Comparison of ENCODE assay signal across 10 mouse cellular contexts in the genomic region with DNA sequence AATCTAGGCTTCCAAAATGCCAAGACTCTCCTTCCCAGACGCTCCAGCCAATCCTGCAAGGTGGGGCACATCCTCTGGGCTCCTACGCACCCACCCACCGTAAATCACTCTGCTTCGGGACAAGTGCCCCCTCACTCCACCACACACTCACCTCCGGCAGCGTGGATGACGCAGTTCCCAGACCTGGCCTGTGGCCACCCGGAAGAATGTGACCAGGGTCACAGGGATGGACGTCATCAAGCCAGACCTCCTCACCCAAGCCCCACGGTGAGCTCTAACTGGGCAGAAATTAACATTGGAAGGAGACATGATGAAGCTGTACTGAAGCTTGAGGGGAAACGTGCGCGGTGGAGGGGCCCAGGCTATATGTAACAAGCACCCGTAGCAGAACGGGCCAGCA. TPM values are rescaled to one million over a fixed set of nuclear protein-coding genes. Genes with fewer than 3 reads are reported as not detected.
A peak's percentile ranks its signal among the peaks of the same experiment; 100 is the strongest.
DNase-seq lines count a peak whose midpoint lies in the region; ATAC-seq lines count a peak whose summit lies in the region.
"Had no signal": no experiment of that assay in that cellular context is flagged by ENCODE, and none has a peak within 500 bp of the region (broad histone marks: within the 10 kb centered on the region; RNA-seq: fewer than 3 reads in every experiment).

No protein-coding gene starts in this region.

- H3K9ac ChIP-seq in liver, embryonic 16.5 days (ENCODE audit: low read depth, low read length) = 0 out of 2 replicates have a peak overlapping the region, but pooled peaks have one; percentile 22
- H3K9ac ChIP-seq: hindbrain, embryonic 15.5 days had no signal

- H3K27ac ChIP-seq in liver, embryonic 16.5 days (ENCODE audit: low read length) = peak overlapping the region; percentile 79
- H3K27ac ChIP-seq: hindbrain, embryonic 15.5 days had no signal

- H3K4me1 ChIP-seq in liver, embryonic 16.5 days (ENCODE audit: control insufficient read depth, low read depth, low read length) = peaks cover 78% of the 10 kb centered on the region

- WGBS in liver, embryonic 16.5 days (ENCODE audit: insufficient replicate concordance) = 75% methylated on average over 15 of the region's 15 CpGs

- intact Hi-C loops in heart, postnatal 14 days (cut with DNase I) = no loop called here

- H3K4me2 ChIP-seq in liver, embryonic 16.5 days (ENCODE audit: low read depth, low read length) = no peak overlapping the region
- H3K4me2 ChIP-seq: hindbrain, embryonic 15.5 days had no signal

- no peaks in the 10 kb centered on the region for H3K27me3 ChIP-seq in liver, embryonic 16.5 days (ENCODE audit: control insufficient read depth, insufficient read depth, low read depth, low read length)
- H3K27me3 ChIP-seq: hindbrain, embryonic 15.5 days had no signal

- no peak overlapping the region for H3K4me3 ChIP-seq in liver, embryonic 16.5 days (ENCODE audit: low read depth, low read length)
- H3K4me3 ChIP-seq: hindbrain, embryonic 15.5 days had no signal

- H3K9me3 ChIP-seq in liver, embryonic 16.5 days (replicated peaks; ENCODE audit: control insufficient read depth, low read length) = no peaks in the 10 kb centered on the region
- H3K9me3 ChIP-seq: hindbrain, embryonic 15.5 days had no signal

- ATAC-seq in liver, embryonic 16.5 days (ENCODE audit: low read depth) = no peak; the same call in 1 of the 2 replicates

- peak; percentile 97 for DNase-seq in heart, adult 11 months
- no peak for DNase-seq in heart, postnatal 14 days
- peak; percentile 18 for DNase-seq in ovary, postnatal 36 days (ENCODE audit: low spot score)
- no peak for DNase-seq in ovary, postnatal 10 days (ENCODE audit: low spot score)
- DNase-seq in kidney, adult 9 months = peak; percentile 78
- no peak for DNase-seq in layer of hippocampus, adult 9-10 months (ENCODE audit: low spot score)
- no peak for DNase-seq in spleen, adult 12 weeks (ENCODE audit: low spot score)
- DNase-seq: gastrocnemius, postnatal 25 days had no signal

- H3K36me3 ChIP-seq in liver, embryonic 16.5 days (ENCODE audit: control insufficient read depth, insufficient read depth) = no peaks in the 10 kb centered on the region

RNA-seq across cellular contexts. Expression of a gene that starts 28.7 kb away (rescaled TPM):
- 10 to 100 TPM; 44.4 to 47.3 TPM for total RNA-seq in heart, postnatal 14 days (2021)
- 19.3 and 22.1 TPM in 2 replicates for polyA plus RNA-seq in liver, embryonic 16.5 days (2015; fragmentation: Nextera tagmentation; extraction: Ambion mirVana)

Comparison
In these comparisons a context has a peak if more than half of its experiments do, and no peak if none do; other contexts are left out.
1. DNase-seq: peak in heart, adult 11 months (single experiment), ovary, postnatal 36 days (single experiment) and kidney, adult 9 months (single experiment); none in heart, postnatal 14 days (0 of 2), ovary, postnatal 10 days (single experiment), layer of hippocampus, adult 9-10 months (single experiment) and spleen, adult 12 weeks (single experiment).